Mouse (Mus musculus) kidney, postnatal 14 days (tissue): Measurements from ENCODE around the gene Thumpd2.

Source experiments
- DNase-seq: peaks from one replicate; pipeline ENCODE4 v3.0.0; 2022; ENCODE audit warnings: mixed read lengths

Gene Thumpd2

GRCm38 (mm10) chr17:81064979-81065311 is at the start of gene Thumpd2:
Gene Thumpd2, minus strand, starts transcription at chr17:81065082.
- peak; percentile 94 for DNase-seq

DNA sequence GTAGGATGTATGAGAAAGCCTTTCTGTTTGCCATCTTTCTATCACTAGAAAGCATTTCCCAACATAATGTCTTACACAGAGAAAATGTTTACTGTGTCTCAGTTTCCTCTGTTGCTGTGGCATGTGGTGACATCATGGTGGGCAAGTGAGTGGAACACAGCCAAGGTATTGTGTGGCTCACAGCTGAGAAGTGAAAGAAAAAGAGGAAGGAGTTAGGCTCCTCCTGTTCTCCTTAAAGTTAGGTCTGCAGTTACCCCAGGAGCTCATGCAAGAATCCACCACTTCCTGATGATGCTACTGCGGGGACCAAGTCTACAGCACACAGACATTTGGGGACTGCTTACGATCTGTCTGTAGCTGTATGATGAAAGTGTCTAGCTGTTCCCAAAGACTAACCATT is 39.4 kb upstream of the Thumpd2 start:
- DNase-seq, result no peak

- no peak for DNase-seq
Measured at GRCm38 (mm10) chr17:81102866-81103265, 38.0 kb upstream of the Thumpd2 start.

DNA sequence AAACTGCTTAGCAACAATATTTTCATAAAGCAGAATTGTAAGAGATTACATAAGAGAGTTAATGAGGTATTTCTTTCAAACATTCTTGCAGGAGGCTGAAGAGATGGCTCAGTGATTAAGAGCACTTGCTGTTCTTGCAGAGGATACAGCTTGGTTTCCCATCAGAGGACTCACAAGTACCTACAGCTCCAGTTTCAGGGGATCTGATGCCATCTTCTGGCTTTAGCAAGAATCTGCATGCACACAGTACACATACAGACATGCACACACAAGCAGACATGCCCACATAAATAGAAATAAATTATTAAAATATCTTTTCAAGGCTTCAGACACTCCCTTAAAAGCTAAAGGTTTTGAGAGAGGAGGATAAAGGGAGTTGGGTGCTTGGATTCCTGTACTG is 33.6 kb upstream of the Thumpd2 start:
- no peak for DNase-seq

DNA sequence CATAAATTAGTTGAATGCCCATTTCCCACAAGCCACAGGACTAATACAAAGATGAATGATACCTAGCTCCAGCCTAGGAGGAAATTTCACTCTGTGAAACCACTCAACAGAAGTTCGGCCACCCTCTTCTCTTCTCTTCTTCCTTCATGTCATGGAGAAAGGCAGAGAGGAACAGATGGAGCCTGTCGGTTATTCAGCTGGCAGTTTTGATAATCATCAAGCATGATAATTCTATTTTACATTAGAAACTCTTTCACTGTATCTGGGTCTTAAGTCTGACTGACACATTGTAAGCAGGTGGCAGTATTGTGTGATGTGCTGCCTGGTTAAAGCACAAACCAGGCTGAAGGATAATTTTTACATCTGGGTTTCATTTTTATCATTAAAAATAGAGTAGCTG is 31.6 kb upstream of the Thumpd2 start:
- no peak for DNase-seq

GRCm38 (mm10) chr17:81092794-81093193 is 27.9 kb upstream of the Thumpd2 start:
- DNase-seq, result no peak

DNA sequence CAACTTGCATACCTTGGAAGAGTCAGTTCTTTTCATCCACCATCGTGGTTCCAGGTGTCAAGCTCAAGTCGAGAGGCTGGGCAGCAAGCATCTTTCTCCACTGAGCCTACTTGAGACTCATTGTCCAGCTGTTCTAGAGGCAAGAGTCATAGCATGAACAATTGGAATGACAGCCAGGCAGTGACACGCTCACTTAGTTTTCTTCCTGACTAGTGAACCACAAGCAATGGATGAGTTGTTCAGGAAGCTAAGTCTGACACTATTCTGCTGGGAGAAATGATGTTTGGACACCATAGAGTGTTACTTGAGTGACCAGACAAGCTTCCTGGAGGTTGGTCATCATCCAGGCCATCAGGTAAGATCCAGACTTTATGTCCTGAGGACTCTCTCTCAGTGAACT is 24.0 kb upstream of the Thumpd2 start:
- no peak for DNase-seq

DNA sequence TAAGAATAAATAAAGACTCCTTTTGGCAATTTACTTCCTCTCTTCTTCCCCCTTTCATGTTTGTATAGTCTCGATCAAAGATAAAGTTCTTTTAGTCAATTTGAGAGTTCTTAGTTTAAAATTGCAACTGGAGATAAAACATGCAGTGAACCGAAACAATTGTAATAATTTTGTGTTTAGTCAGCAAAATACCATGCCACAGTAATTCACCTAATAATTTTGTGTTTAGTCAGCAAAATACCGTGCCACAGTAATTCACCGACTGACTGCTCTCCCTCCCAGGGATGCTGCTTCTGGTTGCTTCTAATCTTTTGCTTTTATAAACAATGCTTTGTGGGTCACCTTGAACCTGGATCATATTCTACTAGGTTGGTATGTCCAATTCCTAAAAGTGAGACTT is 22.9 kb upstream of the Thumpd2 start:
- no peak for DNase-seq

- peak; percentile 30 for DNase-seq
Measured at GRCm38 (mm10) chr17:81064279-81064978, 453 bp downstream of the Thumpd2 start.

- DNase-seq, result no peak
Measured at GRCm38 (mm10) chr17:81063346-81063745, 1.5 kb downstream of the Thumpd2 start.

DNA sequence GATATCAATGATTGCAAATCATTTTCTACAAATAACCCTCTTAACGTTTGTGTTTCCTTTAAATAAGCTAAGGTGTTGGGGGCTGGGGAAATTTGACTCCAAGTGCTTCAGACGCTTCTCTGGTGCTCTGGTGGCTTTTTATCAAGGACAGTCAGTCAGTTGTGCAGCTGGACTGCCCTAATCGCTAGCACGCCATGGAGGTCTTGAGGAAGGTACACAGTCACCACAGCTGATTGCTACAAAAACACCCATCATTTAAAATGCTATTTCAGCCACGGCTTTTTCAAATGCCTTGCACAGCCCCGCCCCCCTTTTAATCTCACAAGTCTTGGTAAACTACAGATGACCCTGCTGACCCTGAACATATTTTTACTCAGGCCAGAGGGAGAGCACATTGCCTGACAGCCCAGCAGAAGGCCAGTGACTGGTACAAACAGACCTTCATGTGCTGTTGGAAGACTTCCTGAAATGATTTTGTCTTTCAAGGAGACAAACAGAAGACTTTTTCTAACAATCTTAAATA is 2.5 kb downstream of the Thumpd2 start:
- DNase-seq, result peak; percentile 20

DNA sequence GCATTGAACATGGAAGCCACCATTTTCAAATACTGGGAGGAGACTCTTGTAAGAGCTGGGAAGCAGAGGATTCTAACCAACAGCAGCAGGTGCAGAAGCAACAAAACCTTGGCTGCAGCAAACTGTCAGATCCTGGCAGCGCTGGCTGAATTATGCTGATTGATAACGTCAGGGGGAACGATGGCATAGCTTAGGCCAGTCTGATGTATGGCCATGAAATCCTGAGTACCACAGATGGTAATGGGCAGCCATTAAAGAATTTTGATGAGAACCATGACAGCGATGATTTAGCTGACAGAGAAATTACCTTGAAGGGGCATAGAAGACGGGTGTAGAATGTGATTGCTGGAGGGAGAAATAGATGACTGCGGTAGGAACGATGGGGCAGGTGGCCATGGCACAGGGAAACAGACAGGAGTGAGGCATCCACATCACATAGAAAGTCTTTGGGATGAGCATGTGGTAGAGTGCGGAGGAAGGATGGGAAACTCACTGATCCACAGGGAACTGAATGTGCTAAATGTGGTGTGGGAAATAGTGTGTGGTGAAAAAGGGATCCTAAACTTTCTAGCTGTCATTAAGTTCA is 8.0 kb downstream of the Thumpd2 start:
- DNase-seq, result no peak

DNA sequence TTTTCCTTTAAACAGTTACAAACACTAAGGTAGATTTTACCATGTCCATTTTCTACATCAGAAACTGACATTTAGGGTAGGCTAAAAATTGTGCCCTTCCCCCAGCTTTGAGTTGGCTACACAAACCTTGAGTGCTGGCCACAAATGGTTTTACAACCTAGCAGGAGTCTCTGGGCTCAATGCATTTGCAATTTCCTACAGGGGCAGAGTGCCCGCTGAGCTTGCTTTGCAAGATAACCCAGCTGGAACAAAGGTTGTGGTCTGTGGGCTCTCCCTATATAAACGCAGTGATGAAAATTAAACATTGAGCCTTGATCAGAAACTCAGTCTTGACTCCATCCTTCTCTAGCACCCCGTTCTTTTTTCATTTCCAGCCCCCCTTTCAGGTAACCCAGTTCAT is 8.8 kb downstream of the Thumpd2 start:
- DNase-seq, result no peak

DNA sequence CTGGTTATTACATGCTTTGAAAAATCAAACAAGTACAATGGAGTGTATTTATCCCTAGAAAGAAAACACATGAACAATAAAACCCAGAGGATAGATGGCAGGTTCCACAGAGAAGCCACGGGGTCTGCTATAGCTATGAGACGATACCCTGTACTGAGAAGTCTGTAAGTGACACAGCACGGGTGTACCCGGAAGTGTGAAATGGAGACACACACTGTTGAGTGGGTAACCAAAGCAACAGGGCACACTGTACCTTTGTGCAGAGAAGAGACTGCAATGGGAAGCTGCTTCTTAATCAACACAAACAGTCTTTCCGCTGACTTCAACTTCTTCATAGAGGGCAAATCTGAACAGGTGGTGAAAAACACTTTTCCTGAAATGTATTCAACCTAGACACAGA is 9.4 kb downstream of the Thumpd2 start:
- DNase-seq, result no peak

DNA sequence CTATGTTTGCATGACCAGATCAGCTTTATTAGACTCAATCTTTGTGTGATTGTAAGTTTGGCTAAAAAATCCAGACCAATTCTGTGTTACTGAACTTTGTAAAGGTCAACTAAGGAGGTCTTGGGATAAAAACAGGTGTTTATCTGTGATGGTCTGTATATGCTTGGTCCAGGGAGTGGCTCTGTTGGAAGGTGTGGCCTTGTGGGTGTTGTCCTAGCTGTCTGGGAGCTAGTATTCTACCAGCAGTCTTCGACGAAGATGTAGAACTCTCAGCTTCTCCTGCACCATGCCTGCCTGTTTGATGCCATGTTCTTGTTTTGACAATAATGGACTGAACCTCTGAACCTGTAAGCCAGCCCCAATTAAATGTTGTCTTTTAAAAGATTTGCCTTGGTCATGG is 11.6 kb downstream of the Thumpd2 start:
- DNase-seq, result no peak

DNA sequence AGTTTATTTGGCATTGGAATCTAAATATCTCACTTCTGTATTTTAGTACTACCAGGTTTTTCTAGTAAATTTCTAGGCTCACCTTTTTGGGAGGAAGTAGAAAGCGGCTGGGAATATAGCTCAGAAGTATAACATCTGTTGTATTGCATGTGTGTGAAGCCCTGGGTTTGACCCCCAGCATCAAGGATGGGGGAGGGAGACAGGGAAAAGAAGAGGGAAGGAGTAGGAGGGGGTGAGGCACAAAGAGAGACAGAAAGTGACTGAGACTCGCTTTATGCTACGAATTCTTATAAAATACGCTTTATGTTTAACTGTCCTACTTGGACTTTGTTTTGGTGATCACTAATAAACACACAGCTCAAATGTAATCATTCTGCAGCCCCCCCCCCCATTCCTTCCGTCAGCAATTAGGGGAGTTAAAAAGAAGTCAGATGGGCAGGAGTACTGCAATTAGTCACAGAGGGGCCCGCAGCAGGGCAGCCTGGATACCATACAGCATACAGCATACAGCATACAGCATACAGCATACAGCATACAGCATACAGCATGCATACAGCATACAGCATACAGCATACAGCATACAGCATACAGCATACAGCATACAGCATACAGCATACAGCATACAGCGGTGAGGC is 16.8 kb downstream of the Thumpd2 start:
- DNase-seq, result no peak

GRCm38 (mm10) chr17:81045525-81046150 is 19.2 kb downstream of the Thumpd2 start:
- peak; percentile 19 for DNase-seq

DNA sequence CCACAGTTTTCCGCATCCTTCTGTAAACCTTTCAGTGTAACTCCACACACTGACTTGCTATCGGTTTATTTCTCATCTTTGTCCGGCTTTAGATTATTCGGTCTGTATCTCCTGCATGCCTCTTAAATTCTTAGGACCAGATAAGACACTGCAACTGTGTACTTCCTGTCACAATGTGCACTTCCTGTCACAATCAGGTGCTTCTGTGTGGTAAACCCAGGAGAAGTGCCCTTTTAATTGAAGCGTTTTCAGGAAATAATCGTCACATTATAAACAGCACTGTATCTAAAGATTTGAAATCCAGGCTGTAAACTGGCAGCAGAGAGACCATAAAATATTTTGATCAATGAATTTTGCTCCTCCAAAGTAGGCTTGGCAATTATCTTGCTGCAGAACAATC is 19.8 kb downstream of the Thumpd2 start:
- DNase-seq, result no peak

DNA sequence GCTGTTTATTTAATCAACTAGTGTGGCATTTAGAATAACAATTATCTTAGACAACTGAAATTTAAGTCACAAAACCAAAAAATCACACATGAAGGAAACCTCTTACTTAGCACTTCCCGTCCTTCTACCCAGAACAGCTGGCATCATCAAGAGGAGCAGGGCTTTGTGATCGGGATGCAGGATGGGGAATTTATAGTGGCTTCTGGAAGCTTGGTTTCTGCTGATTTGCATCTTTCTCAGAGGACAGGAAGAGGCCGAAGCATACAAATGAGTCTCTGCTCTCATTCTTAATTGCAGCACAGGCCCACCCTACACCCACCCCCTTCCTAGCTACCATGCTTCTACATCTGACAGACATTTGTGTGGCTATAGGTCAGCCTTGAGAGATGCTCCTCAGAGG is 20.5 kb downstream of the Thumpd2 start:
- DNase-seq, result no peak

- DNase-seq, result no peak
Measured at GRCm38 (mm10) chr17:81041662-81042061, 23.2 kb downstream of the Thumpd2 start.

DNA sequence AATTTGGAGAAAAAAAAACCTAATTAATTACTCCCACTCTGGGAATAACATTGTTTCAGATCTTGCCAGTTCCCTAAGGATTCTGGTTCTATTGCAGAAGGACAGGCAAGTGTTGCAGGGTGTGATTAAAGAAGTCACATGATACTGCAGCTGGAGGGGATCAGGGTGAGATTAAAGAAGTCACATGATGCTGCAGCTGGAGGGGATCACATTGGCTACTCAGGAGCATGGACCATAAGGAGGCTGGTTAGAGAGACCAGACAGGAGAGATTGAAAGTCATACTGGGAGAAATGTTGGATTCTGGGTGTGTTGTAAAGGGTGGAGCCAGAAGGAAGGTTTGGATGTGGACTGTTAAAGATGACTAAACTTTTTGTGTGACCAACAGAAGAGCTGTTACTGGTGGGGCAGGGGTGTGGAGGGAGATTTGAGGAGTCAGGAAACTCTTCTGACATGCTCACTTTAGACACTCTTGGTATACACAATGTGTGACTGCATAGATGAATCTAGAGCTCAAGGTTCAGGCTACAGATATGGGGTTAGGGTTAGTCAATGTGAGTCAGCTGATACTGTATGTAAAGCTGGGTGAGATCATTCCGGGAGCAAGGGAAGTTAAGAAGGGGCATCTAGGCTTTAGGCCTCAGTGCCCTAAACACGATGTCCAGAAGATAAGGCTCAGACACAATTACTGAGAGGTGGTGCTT is 26.0 kb downstream of the Thumpd2 start:
- no peak for DNase-seq

GRCm38 (mm10) chr17:81035354-81035753 is 29.5 kb downstream of the Thumpd2 start:
- DNase-seq, result no peak

- DNase-seq, result no peak
Measured at GRCm38 (mm10) chr17:81032957-81033356, 31.9 kb downstream of the Thumpd2 start.
